Mouse (Mus musculus): ENCODE results near the gene Dpy30. TPM values are rescaled to one million over a fixed set of nuclear protein-coding genes. Genes with fewer than 3 reads are reported as not detected.
"Not testable (repeated sequence)": the region's sequence is repeated elsewhere in the genome, so short reads cannot be mapped to it uniquely, and the experiment has no call there.

The Dpy30 gene
- 212 and 222 TPM in 2 replicates for polyA plus RNA-seq (2015; fragmentation: Nextera tagmentation; extraction: Ambion mirVana)

DNA sequence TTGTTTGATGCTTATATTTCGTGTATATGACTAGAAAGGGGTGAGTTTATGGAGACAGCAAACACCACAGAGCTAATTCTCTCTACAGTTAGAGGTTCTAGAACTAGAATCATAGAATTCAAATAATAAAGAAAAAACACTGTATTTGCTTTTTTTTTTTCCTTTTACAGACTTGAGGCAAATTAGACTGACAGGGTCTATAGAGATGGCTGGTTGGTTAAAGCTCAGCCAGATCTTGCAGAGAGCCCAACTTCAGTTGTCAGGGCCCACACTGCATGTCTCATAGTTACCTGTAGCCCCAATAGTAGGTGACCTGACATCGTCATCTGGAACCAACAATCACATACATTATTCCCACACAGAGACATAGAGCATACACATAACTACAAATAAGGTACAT is at the start of gene Dpy30:
Gene Dpy30, minus strand, starts transcription at position 101 of the 400 bp plus-strand sequence.
- no peak within 1 kb of the TSS for H3K9ac ChIP-seq (ENCODE audit: low read length)
- WGBS, result 69% methylated on average over 2 of the region's 2 CpGs
- H3K9me3 ChIP-seq (ENCODE audit: control insufficient read depth, low read length), result no peaks in the 10 kb centered on the region
- H3K27me3 ChIP-seq (ENCODE audit: control insufficient read depth, insufficient read depth, low read depth, low read length), result no peaks in the 10 kb centered on the region
- no peak within 1 kb of the TSS for H3K4me2 ChIP-seq (ENCODE audit: low read depth, low read length)
- no peaks in the 10 kb centered on the region for H3K36me3 ChIP-seq (ENCODE audit: control insufficient read depth, insufficient read depth, low read length)
- no peaks in the 10 kb centered on the region for H3K4me1 ChIP-seq (replicated peaks; ENCODE audit: control insufficient read depth, insufficient read depth, low read length)
- no peak within 1 kb of the TSS for H3K4me3 ChIP-seq (ENCODE audit: low read length)
- no peak for ATAC-seq (ENCODE audit: low read depth)
- H3K27ac ChIP-seq (ENCODE audit: low read length), result no peak within 1 kb of the TSS

GRCm38 (mm10) chr17:74363592-74363991 is 39.8 kb upstream of the Dpy30 start:
- Histone ChIP-seq H3K27ac (ENCODE audit: low read length) (no peak overlapping the region), H3K36me3 (ENCODE audit: control insufficient read depth, insufficient read depth, low read length) (peaks cover 12% of the 10 kb centered on the region), H3K4me1 (replicated peaks; ENCODE audit: control insufficient read depth, insufficient read depth, low read length) (no peaks in the 10 kb centered on the region), H3K9me3 (ENCODE audit: control insufficient read depth, low read length) (no peaks in the 10 kb centered on the region), H3K9ac (ENCODE audit: low read length) (no peak overlapping the region), H3K4me3 (ENCODE audit: low read length) (no peak overlapping the region), H3K4me2 (ENCODE audit: low read depth, low read length) (no peak overlapping the region), H3K27me3 (ENCODE audit: control insufficient read depth, insufficient read depth, low read depth, low read length) (no peaks in the 10 kb centered on the region)
- 88% methylated on average over 1 of the region's 1 CpGs for WGBS
- ATAC-seq (ENCODE audit: low read depth), result no peak

- H3K9me3 ChIP-seq (ENCODE audit: control insufficient read depth, low read length), result no peaks in the 10 kb centered on the region
- ATAC-seq (ENCODE audit: low read depth), result no peak
- H3K4me3 ChIP-seq (ENCODE audit: low read length), result no peak overlapping the region; the same call in 1 of the 2 replicates
- H3K9ac ChIP-seq (ENCODE audit: low read length), result no peak overlapping the region
- H3K27ac ChIP-seq (ENCODE audit: low read length), result no peak overlapping the region
- H3K27me3 ChIP-seq (ENCODE audit: control insufficient read depth, insufficient read depth, low read depth, low read length), result no peaks in the 10 kb centered on the region
- WGBS, result 63% methylated on average over 5 of the region's 5 CpGs
- H3K4me1 ChIP-seq (replicated peaks; ENCODE audit: control insufficient read depth, insufficient read depth, low read length), result peaks cover 18% of the 10 kb centered on the region
- H3K4me2 ChIP-seq (ENCODE audit: low read depth, low read length), result peak overlapping the region; percentile 83
- no peaks in the 10 kb centered on the region for H3K36me3 ChIP-seq (ENCODE audit: control insufficient read depth, insufficient read depth, low read length)
Measured at GRCm38 (mm10) chr17:74341151-74341550, 17.4 kb upstream of the Dpy30 start.

DNA sequence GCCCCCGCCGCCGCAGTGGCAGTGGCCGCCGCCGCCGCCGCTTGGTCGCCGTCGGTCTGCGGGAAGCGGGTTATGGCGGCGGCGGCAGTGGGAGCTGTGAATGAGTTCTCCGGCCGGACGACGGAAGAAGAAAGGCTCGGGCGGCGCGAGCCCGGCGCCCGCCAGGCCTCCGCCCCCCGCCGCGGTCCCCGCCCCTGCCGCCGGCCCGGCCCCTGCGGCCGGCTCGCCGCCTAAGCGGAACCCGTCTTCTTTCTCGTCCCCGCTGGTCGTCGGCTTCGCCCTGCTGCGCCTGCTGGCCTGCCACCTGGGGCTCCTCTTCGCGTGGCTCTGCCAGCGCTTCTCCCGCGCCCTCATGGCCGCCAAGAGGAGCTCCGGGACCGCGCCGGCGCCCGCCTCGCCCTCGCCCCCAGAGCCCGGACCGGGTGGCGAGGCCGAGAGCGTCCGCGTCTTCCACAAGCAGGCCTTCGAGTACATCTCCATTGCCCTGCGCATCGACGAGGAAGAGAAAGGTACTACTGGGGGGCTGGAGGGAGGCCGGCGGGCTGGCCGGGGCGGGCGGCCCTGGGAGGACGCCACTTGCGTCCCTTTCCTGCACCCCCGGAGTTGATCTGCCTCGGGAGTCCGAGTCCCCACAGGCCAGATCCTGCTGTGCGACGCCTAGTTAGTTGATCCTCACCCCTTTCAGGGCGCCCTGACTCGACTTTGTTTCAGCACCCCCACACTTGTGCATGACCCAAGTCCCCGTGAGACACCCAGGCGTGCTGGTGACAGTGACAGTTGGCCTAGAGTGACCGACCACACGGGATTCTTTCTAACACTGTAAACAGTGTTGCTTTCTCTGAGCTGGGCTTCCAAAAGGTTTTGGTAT is 15.4 kb upstream of the Dpy30 start, which contains the start of gene Spast:
Gene Spast, plus strand, starts transcription at position 51 of the 868 bp plus-strand sequence.
- WGBS, result under 1% methylated on average over 61 of the region's 90 CpGs
- no peaks in the 10 kb centered on the region for H3K36me3 ChIP-seq (ENCODE audit: control insufficient read depth, insufficient read depth, low read length)
- peak within 1 kb of the TSS; percentile 72 for H3K4me3 ChIP-seq (ENCODE audit: low read length)
- peak within 1 kb of the TSS; percentile 90 for H3K9ac ChIP-seq (ENCODE audit: low read length)
- peak within 1 kb of the TSS; percentile 96 for H3K27ac ChIP-seq (ENCODE audit: low read length)
- H3K4me1 ChIP-seq (replicated peaks; ENCODE audit: control insufficient read depth, insufficient read depth, low read length), result peaks cover 18% of the 10 kb centered on the region
- H3K9me3 ChIP-seq (ENCODE audit: control insufficient read depth, low read length), result no peaks in the 10 kb centered on the region
- peak; percentile 93 for ATAC-seq (ENCODE audit: low read depth)
- peak within 1 kb of the TSS; percentile 83 for H3K4me2 ChIP-seq (ENCODE audit: low read depth, low read length)
- H3K27me3 ChIP-seq (ENCODE audit: control insufficient read depth, insufficient read depth, low read depth, low read length), result no peaks in the 10 kb centered on the region

GRCm38 (mm10) chr17:74338225-74338931 is 14.6 kb upstream of the Dpy30 start:
- Histone ChIP-seq H3K4me1 (replicated peaks; ENCODE audit: control insufficient read depth, insufficient read depth, low read length) (peaks cover 18% of the 10 kb centered on the region), H3K27ac (ENCODE audit: low read length) (peak overlapping the region; percentile 96), H3K4me3 (ENCODE audit: low read length) (peak overlapping the region; percentile 72), H3K27me3 (ENCODE audit: control insufficient read depth, insufficient read depth, low read depth, low read length) (no peaks in the 10 kb centered on the region), H3K36me3 (ENCODE audit: control insufficient read depth, insufficient read depth, low read length) (no peaks in the 10 kb centered on the region), H3K9me3 (ENCODE audit: control insufficient read depth, low read length) (no peaks in the 10 kb centered on the region), H3K4me2 (ENCODE audit: low read depth, low read length) (peak overlapping the region; percentile 83), H3K9ac (ENCODE audit: low read length) (peak overlapping the region; percentile 90)
- peak; percentile 97 for ATAC-seq (ENCODE audit: low read depth)
- 1% methylated on average over 31 of the region's 50 CpGs for WGBS

GRCm38 (mm10) chr17:74331049-74331676 is 7.4 kb upstream of the Dpy30 start:
- Histone ChIP-seq H3K36me3 (ENCODE audit: control insufficient read depth, insufficient read depth, low read length) (no peaks in the 10 kb centered on the region), H3K4me3 (ENCODE audit: low read length) (no peak overlapping the region), H3K4me2 (ENCODE audit: low read depth, low read length) (no peak overlapping the region), H3K9me3 (ENCODE audit: control insufficient read depth, low read length) (no peaks in the 10 kb centered on the region), H3K27ac (ENCODE audit: low read length) (no peak overlapping the region), H3K9ac (ENCODE audit: low read length) (no peak overlapping the region), H3K4me1 (replicated peaks; ENCODE audit: control insufficient read depth, insufficient read depth, low read length) (no peaks in the 10 kb centered on the region), H3K27me3 (ENCODE audit: control insufficient read depth, insufficient read depth, low read depth, low read length) (no peaks in the 10 kb centered on the region)
- ATAC-seq (ENCODE audit: low read depth), result no peak
- 59% methylated on average over 9 of the region's 9 CpGs for WGBS

DNA sequence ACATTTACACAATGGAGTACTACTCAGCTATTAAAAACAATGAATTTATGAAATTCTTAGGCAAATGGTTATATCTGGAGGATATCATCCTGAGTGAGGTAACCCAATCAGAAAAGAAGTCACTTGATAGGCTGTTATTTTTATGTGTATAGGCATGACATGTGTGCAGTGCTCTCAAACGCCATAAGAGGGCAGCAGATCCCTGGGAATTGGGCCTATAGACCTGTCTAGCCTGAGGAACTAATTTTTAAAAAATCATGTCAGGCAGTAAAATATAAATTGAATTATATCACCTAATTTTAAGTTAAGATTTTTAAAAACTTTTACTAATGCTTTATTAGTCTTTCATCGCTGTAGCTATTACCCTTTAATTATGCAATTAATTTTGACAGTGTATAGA is 4.4 kb upstream of the Dpy30 start:
- not testable (repeated sequence) for H3K4me2 ChIP-seq (ENCODE audit: low read depth, low read length); H3K27me3 ChIP-seq (ENCODE audit: control insufficient read depth, insufficient read depth, low read depth, low read length); H3K27ac ChIP-seq (ENCODE audit: low read length); H3K4me3 ChIP-seq (ENCODE audit: low read length); H3K9ac ChIP-seq (ENCODE audit: low read length); ATAC-seq (ENCODE audit: low read depth); H3K4me1 ChIP-seq (replicated peaks; ENCODE audit: control insufficient read depth, insufficient read depth, low read length); H3K9me3 ChIP-seq (ENCODE audit: control insufficient read depth, low read length); H3K36me3 ChIP-seq (ENCODE audit: control insufficient read depth, insufficient read depth, low read length)
- 41% methylated on average over 2 of the region's 2 CpGs for WGBS

- not testable (repeated sequence) for H3K9me3 ChIP-seq (ENCODE audit: control insufficient read depth, low read length); H3K4me1 ChIP-seq (replicated peaks; ENCODE audit: control insufficient read depth, insufficient read depth, low read length); H3K4me2 ChIP-seq (ENCODE audit: low read depth, low read length); H3K36me3 ChIP-seq (ENCODE audit: control insufficient read depth, insufficient read depth, low read length); H3K27ac ChIP-seq (ENCODE audit: low read length); H3K4me3 ChIP-seq (ENCODE audit: low read length); H3K9ac ChIP-seq (ENCODE audit: low read length); H3K27me3 ChIP-seq (ENCODE audit: control insufficient read depth, insufficient read depth, low read depth, low read length); ATAC-seq (ENCODE audit: low read depth)
- 79% methylated on average over 7 of the region's 7 CpGs for WGBS
Measured at GRCm38 (mm10) chr17:74327195-74327594, 3.5 kb upstream of the Dpy30 start.

All from lung, embryonic 16.5 days (tissue).